Mouse (Mus musculus) liver, adult 2 months (tissue): ENCODE measurements around the gene 3110082J24Rik. TPM values are rescaled to one million over a fixed set of nuclear protein-coding genes. Genes with fewer than 3 reads are reported as not detected.

Experiments used
- DNase-seq: peaks from one replicate; pipeline ENCODE4 v3.0.0-alpha.2; 2011; ENCODE audit warnings: low read depth, low spot score; ENCODE audit errors: extremely low read depth
- H3K27ac ChIP-seq: fragments of 200-500 bp; replicated peaks from 2 replicates; pipeline ENCODE4 v1.5.1; 2012; ENCODE audit warnings: low read depth, mild to moderate bottlenecking, control low read depth, inconsistent platforms, low read length; ENCODE audit not compliant: insufficient read depth
- H3K27me3 ChIP-seq: fragments of 200-500 bp; 2 replicates; pipeline ENCODE4 v1.6.1; 2012; ENCODE audit warnings: mild to moderate bottlenecking, moderate library complexity, low read length, inconsistent platforms; ENCODE audit not compliant: control insufficient read depth, insufficient read depth
- H3K36me3 ChIP-seq: fragments of 200-500 bp; 2 replicates; pipeline ENCODE4 v1.6.1; 2012; ENCODE audit warnings: low read length, inconsistent platforms; ENCODE audit not compliant: control insufficient read depth, insufficient read depth
- H3K4me1 ChIP-seq: fragments of 200-500 bp; 2 replicates; pipeline ENCODE4 v1.6.1; 2011; ENCODE audit warnings: low read length; ENCODE audit not compliant: control insufficient read depth, insufficient read depth
- H3K4me3 ChIP-seq: fragments of 200-500 bp; 2 replicates; pipeline ENCODE4 v1.5.1; 2011; ENCODE audit warnings: low read depth, mild to moderate bottlenecking, control low read depth, low read length, moderate library complexity; ENCODE audit not compliant: insufficient read depth
- H3K79me2 ChIP-seq: fragments of 200-500 bp; 2 replicates; pipeline ENCODE4 v1.6.1; 2012; ENCODE audit warnings: inconsistent platforms, mild to moderate bottlenecking, low read length, moderate library complexity; ENCODE audit not compliant: control insufficient read depth, insufficient read depth
- H3K9ac ChIP-seq: fragments of 200-500 bp; 2 replicates; pipeline ENCODE4 v1.6.1; 2012; ENCODE audit warnings: low read depth, mild to moderate bottlenecking, control low read depth, inconsistent platforms, low read length
- CTCF ChIP-seq: fragments of 200-500 bp; IDR thresholded peaks from 2 replicates; pipeline ENCODE4 v1.5.1; 2011; ENCODE audit warnings: low read depth, low read length, control low read depth
- POLR2A ChIP-seq: fragments of 200-500 bp; IDR thresholded peaks from 2 replicates; pipeline ENCODE4 v1.6.1; 2011; ENCODE audit warnings: low read length, control low read depth; ENCODE audit not compliant: insufficient read depth; ENCODE audit errors: extremely low read depth
- WGBS: fragments of 180-500 bp; shearing (Covaris S2); methylation state at CpG from one replicate; pipeline ENCODE4 v1.1.7; 2018; 5-methylcytosine and 5-hydroxymethylcytosine counted together
- polyA plus RNA-seq: library from polyadenylated mRNA; depleted of rRNA; stranded (reverse); fragments of >200 nt; gene quantifications from 2 replicates; pipeline ENCODE4 v1.2.3, GENCODE M21; 2012
- total RNA-seq: library from RNA; depleted of rRNA; stranded (reverse); fragments of >200 nt; gene quantifications from 2 replicates; pipeline ENCODE4 v1.2.3, GENCODE M21; 2014

3110082J24Rik gene
- total and polyA plus RNA-seq, 2 experiments, result not detected

- Histone ChIP-seq H3K9ac (peak overlapping the region; percentile 9; the same call in 1 of the 2 replicates), H3K36me3 (peaks cover 13% of the 10 kb centered on the region; the same call in 1 of the 2 replicates), H3K4me1 (peaks cover 5% of the 10 kb centered on the region; the same call in 1 of the 2 replicates), H3K27me3 (peaks cover 8% of the 10 kb centered on the region), H3K27ac (no peak overlapping the region), H3K79me2 (no peaks in the 10 kb centered on the region), H3K4me3 (peak overlapping the region; percentile 23; the same call in 1 of the 2 replicates)
- DNase-seq, result no peak
- TF ChIP-seq POLR2A, result no peak
- no peak for TF ChIP-seq CTCF
- WGBS, result 2% methylated on average over 28 of the region's 28 CpGs
Observed at GRCm38 (mm10) chr5:30114761-30115140, 8.9 kb upstream of the 3110082J24Rik start.

GRCm38 (mm10) chr5:30113881-30114760 is 8.2 kb upstream of the 3110082J24Rik start:
- WGBS, result 5% methylated on average over 99 of the region's 103 CpGs
- TF ChIP-seq CTCF, result peak; percentile 59
- TF ChIP-seq POLR2A, result no peak
- Histone ChIP-seq H3K27me3 (peaks cover 8% of the 10 kb centered on the region), H3K4me1 (peaks cover 5% of the 10 kb centered on the region; the same call in 1 of the 2 replicates), H3K79me2 (no peaks in the 10 kb centered on the region), H3K27ac (no peak overlapping the region), H3K4me3 (peak overlapping the region; percentile 23; the same call in 1 of the 2 replicates), H3K9ac (peak overlapping the region; percentile 9), H3K36me3 (peaks cover 7% of the 10 kb centered on the region; the same call in 1 of the 2 replicates)
- no peak for DNase-seq

GRCm38 (mm10) chr5:30112533-30113068 is 6.7 kb upstream of the 3110082J24Rik start:
- WGBS, result 28% methylated on average over 3 of the region's 3 CpGs
- no peak overlapping the region for H3K4me3 ChIP-seq
- no peak overlapping the region for H3K9ac ChIP-seq
- no peaks in the 10 kb centered on the region for H3K79me2 ChIP-seq
- no peaks in the 10 kb centered on the region for H3K36me3 ChIP-seq
- no peak overlapping the region for H3K27ac ChIP-seq
- H3K27me3 ChIP-seq, result peaks cover 8% of the 10 kb centered on the region
- peak; percentile 84 for DNase-seq
- TF ChIP-seq POLR2A (no peak), CTCF (peak; percentile 40)
- H3K4me1 ChIP-seq, result peaks cover 5% of the 10 kb centered on the region; the same call in 1 of the 2 replicates

DNA sequence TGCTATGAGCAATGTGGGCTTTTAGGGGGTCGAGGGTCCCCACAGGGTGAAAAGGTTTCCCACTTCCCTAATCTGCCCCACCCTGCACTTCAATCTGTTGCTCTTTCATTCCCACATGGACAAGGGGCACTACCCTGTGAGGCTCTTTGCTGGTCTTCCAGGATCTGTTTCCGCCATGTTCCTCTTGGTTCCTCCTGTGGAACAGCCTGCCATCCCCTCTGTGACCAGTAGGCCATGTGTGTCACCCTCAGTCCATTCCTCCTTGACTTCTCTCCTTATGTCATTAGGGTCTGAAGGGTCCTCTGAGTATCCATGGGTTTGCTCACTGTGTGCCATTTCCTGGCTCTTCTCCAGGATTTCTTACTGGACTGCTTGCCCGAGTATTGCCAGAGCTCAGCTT is 5.9 kb upstream of the 3110082J24Rik start:
- H3K36me3 ChIP-seq, result no peaks in the 10 kb centered on the region
- peaks cover 8% of the 10 kb centered on the region for H3K27me3 ChIP-seq
- 64% methylated on average over 3 of the region's 3 CpGs for WGBS
- H3K27ac ChIP-seq, result no peak overlapping the region
- no peak overlapping the region for H3K9ac ChIP-seq
- no peak overlapping the region for H3K4me3 ChIP-seq
- no peak for DNase-seq
- no peaks in the 10 kb centered on the region for H3K79me2 ChIP-seq
- H3K4me1 ChIP-seq, result peaks cover 5% of the 10 kb centered on the region; the same call in 1 of the 2 replicates
- no peak for TF ChIP-seq CTCF

DNA sequence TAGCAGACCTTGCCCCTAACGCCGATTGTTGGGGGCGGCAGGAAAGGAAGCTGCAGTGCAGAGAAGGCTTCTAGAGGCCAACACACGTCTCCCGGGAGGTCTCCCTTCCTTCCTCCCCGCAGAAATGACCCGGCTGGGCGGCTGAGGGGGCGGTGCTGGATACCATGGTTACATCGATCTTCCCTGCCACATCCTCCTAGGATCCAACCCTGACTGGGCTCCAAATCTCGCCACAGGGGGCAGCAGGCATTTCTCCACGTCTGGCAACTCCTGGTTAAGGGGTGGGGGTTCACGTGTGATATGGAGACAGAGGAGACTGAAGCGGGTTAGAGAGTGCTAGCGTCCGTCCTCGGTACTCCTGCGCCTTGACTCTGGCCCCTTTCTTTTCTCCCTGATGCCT is 5.2 kb upstream of the 3110082J24Rik start:
- H3K79me2 ChIP-seq, result no peaks in the 10 kb centered on the region
- no peak overlapping the region for H3K27ac ChIP-seq
- no peak overlapping the region for H3K9ac ChIP-seq
- H3K4me1 ChIP-seq, result peaks cover 5% of the 10 kb centered on the region
- 8% methylated on average over 18 of the region's 18 CpGs for WGBS
- TF ChIP-seq CTCF, result peak; percentile 30; the same call in 1 of the 2 replicates
- TF ChIP-seq POLR2A, result no peak
- H3K27me3 ChIP-seq, result peaks cover 10% of the 10 kb centered on the region
- no peak overlapping the region for H3K4me3 ChIP-seq
- H3K36me3 ChIP-seq, result no peaks in the 10 kb centered on the region
- no peak for DNase-seq

DNA sequence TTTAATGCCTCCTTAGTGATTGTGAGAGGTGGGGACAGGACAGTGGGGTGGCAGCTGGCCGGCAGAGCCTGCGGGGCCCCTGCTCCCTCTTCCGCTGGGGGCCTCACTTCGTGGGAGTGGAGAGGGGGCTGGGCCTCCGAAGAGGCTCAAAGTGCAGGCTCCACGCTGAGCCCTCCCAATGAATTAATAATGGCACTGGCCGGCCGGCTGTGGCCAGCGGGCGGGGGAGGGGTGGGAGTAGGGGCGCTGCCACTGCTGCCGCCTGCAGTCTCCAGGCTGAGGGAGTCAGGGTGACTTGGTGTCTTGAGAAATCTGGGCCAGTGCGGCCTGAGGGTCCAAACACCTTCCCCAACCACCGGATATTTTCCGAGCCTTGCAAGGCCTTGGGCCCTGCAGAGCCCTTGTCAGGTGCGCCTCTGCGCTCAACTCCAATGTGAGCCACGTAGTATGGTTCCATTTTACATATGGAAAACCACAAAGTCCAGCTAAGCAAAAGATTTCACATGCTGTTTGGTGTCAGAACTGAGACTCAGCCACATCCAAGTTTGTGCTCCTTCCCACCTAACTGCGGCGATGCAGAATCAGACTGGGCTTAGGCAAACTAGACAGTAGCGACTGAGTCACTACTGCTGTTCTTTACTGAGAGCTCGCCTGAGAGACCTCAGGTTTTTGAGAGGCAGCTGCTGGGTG is 4.6 kb upstream of the 3110082J24Rik start:
- Histone ChIP-seq H3K27me3 (peaks cover 16% of the 10 kb centered on the region), H3K79me2 (no peaks in the 10 kb centered on the region)
- WGBS, result 56% methylated on average over 22 of the region's 22 CpGs

More for the DNA sequence above, 4.6 kb upstream of the 3110082J24Rik start:
- H3K9ac ChIP-seq, result no peak overlapping the region
- no peak overlapping the region for H3K4me3 ChIP-seq
- DNase-seq, result no peak
- H3K4me1 ChIP-seq, result peaks cover 5% of the 10 kb centered on the region
- H3K36me3 ChIP-seq, result no peaks in the 10 kb centered on the region
- H3K27ac ChIP-seq, result no peak overlapping the region
- TF ChIP-seq CTCF (no peak), POLR2A (no peak)
